Comparison of ENCODE assay signal across 16 mouse cellular contexts in the genomic region with DNA sequence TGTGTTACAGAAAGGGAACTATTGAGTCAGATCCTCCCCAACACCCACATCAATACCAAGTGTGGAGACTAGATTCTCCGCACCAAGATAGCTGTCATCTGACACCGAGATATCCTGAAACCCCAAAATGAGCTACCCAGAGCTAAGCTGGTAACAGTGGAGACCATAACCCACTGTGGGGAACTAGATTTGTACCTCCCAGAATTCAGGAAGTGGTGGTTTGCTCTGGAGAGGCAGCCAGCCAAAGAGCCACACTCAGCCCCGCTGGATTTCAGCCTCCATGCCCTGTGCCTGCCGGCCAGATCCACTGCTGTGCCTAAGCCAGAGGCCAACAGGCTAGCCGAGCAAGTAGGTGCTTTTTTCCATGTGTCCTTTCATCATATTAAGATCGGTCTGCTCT. TPM values are rescaled to one million over a fixed set of nuclear protein-coding genes. Genes with fewer than 3 reads are reported as not detected.
DNase-seq lines count a peak whose midpoint lies in the region; ATAC-seq lines count a peak whose summit lies in the region.
"Had no signal": no experiment of that assay in that cellular context is flagged by ENCODE, and none has a peak within 500 bp of the region (broad histone marks: within the 10 kb centered on the region; RNA-seq: fewer than 3 reads in every experiment).

No protein-coding gene starts in this region.

- peak; percentile 82 for ATAC-seq in granulocyte monocyte progenitor cell, adult 5-6 weeks (replicated peaks; ENCODE audit: poor library complexity, severe bottlenecking)
- peak; percentile 38; the same call in 1 of the 2 replicates for ATAC-seq in monocyte, adult 5-6 weeks (replicated peaks; ENCODE audit: insufficient number of reproducible peaks, low FRiP score, low TSS enrichment, poor library complexity, severe bottlenecking)
- ATAC-seq: intestine, postnatal 0 days; liver, postnatal 0 days; midbrain, embryonic 16.5 days; Patski had no signal

- DNase-seq in gastrocnemius, postnatal 14 days: peak; percentile 16
- DNase-seq in gastrocnemius, postnatal 25 days: no peak
- peak; percentile 23 for DNase-seq in lung, postnatal 36 days
- DNase-seq in lung, postnatal 10 days: no peak
- DNase-seq in urinary bladder, adult 18-20 months (ENCODE audit: low spot score in 2 of 2): no peak
- DNase-seq in Muller cell, postnatal 12 days (ENCODE audit: inconsistent ontology term): no peak
- DNase-seq: adrenal gland, adult 2 months; cerebellum, adult 11 months; liver, postnatal 0 days; right cerebral cortex, postnatal 25 days; thymus, postnatal 25 days had no signal

- intact Hi-C loops in gastrocnemius, postnatal 14 days (cut with DNase I; ENCODE audit: low total_unique reads): no loop called here

RNA-seq across cellular contexts. Expression of a gene that starts 9.8 kb away (rescaled TPM):
- 1 to 10 TPM; 9.0 to 9.8 TPM for total RNA-seq in gastrocnemius, postnatal 14 days (2021)
- total RNA-seq in gastrocnemius, postnatal 25 days (2021): 1 to 10 TPM; 7.4 to 7.6 TPM
- total RNA-seq in granulocyte monocyte progenitor cell, adult 5-6 weeks (2014; fragmentation: Nextera tagmentation): 8.9 and 12.8 TPM in 2 replicates
- total RNA-seq in granulocyte monocyte progenitor cell, adult 5-6 weeks (2017): 7.3 and 9.1 TPM in 2 replicates
- total RNA-seq in monocyte, adult 5-6 weeks (2017): 11.6 to 20.9 TPM (median 12.9 TPM) in 3 replicates

RNA-seq across cellular contexts. Expression of a gene that starts 39.8 kb away (rescaled TPM):
- 10 to 100 TPM; 81.7 to 88.9 TPM for total RNA-seq in gastrocnemius, postnatal 14 days (2021)
- total RNA-seq in gastrocnemius, postnatal 25 days (2021): 10 to 100 TPM; 76.8 to 79.2 TPM
- total RNA-seq in granulocyte monocyte progenitor cell, adult 5-6 weeks (2014; fragmentation: Nextera tagmentation): 237 and 268 TPM in 2 replicates
- 200 and 239 TPM in 2 replicates for total RNA-seq in granulocyte monocyte progenitor cell, adult 5-6 weeks (2017)
- 58.0 to 92.8 TPM (median 85.6 TPM) in 3 replicates for total RNA-seq in monocyte, adult 5-6 weeks (2017)

RNA-seq across cellular contexts. Expression of a gene that starts 47.6 kb away (rescaled TPM):
- 1 to 10 TPM; 6.9 to 7.2 TPM for total RNA-seq in gastrocnemius, postnatal 14 days (2021)
- total RNA-seq in gastrocnemius, postnatal 25 days (2021): 1 to 10 TPM; 6.9 to 7.2 TPM
- 6.3 and 11.2 TPM in 2 replicates for total RNA-seq in granulocyte monocyte progenitor cell, adult 5-6 weeks (2014; fragmentation: Nextera tagmentation)
- 7.7 and 9.3 TPM in 2 replicates for total RNA-seq in granulocyte monocyte progenitor cell, adult 5-6 weeks (2017)
- 0.57 to 3.1 TPM (median 1.9 TPM) in 3 replicates for total RNA-seq in monocyte, adult 5-6 weeks (2017)

RNA-seq across cellular contexts. Expression of a gene that starts 57.8 kb away (rescaled TPM):
- 1 to 10 TPM; 8.3 to 8.8 TPM for total RNA-seq in gastrocnemius, postnatal 14 days (2021)
- 1 to 10 TPM; 5.3 to 6.5 TPM for total RNA-seq in gastrocnemius, postnatal 25 days (2021)
- 40.7 and 43.1 TPM in 2 replicates for total RNA-seq in granulocyte monocyte progenitor cell, adult 5-6 weeks (2014; fragmentation: Nextera tagmentation)
- 42.0 and 49.1 TPM in 2 replicates for total RNA-seq in granulocyte monocyte progenitor cell, adult 5-6 weeks (2017)
- total RNA-seq in monocyte, adult 5-6 weeks (2017): 12.6 to 15.8 TPM (median 14.0 TPM) in 3 replicates

RNA-seq across cellular contexts. Expression of a gene that starts 57.9 kb away (rescaled TPM):
- total RNA-seq in gastrocnemius, postnatal 14 days (2021): 10 to 100 TPM in 1 of 2 experiments, 1 to 10 TPM in 1; 9.5 to 10.2 TPM
- 1 to 10 TPM; 7.5 to 7.6 TPM for total RNA-seq in gastrocnemius, postnatal 25 days (2021)
- total RNA-seq in granulocyte monocyte progenitor cell, adult 5-6 weeks (2014; fragmentation: Nextera tagmentation): 18.3 and 24.4 TPM in 2 replicates
- total RNA-seq in granulocyte monocyte progenitor cell, adult 5-6 weeks (2017): 53.6 and 61.0 TPM in 2 replicates
- total RNA-seq in monocyte, adult 5-6 weeks (2017): 38.6 to 53.6 TPM (median 41.6 TPM) in 3 replicates

Comparison
In these comparisons a context has a peak if more than half of its experiments do, and no peak if none do; other contexts are left out.
1. DNase-seq: peak in gastrocnemius, postnatal 14 days (single experiment) and lung, postnatal 36 days (single experiment); none in gastrocnemius, postnatal 25 days (single experiment), lung, postnatal 10 days (single experiment), urinary bladder, adult 18-20 months (0 of 2) and Muller cell, postnatal 12 days (single experiment).